Mouse (Mus musculus): ENCODE data around the gene Tbx3. TPM values are rescaled to one million over a fixed set of nuclear protein-coding genes. Genes with fewer than 3 reads are reported as not detected.

Tbx3 gene
- total and polyA plus RNA-seq, 2 experiments from 2014 or later = 1.1 to 4.0 TPM

- no peak overlapping the region for H3K4me3 ChIP-seq (ENCODE audit: low read depth, low read length)
- H3K4me1 ChIP-seq (ENCODE audit: insufficient read depth, low read length) = no peaks in the 10 kb centered on the region
- no peak for TF ChIP-seq CTCF (IDR thresholded peaks at IDR 0.05)
- WGBS = 27% methylated on average over 3 of the region's 3 CpGs
- no peaks in the 10 kb centered on the region for H3K36me3 ChIP-seq (ENCODE audit: insufficient read depth, low read length)
- H3K9ac ChIP-seq (replicated peaks; ENCODE audit: low read length, poor library complexity, severe bottlenecking) = no peak overlapping the region
- H3K27ac ChIP-seq (ENCODE audit: low read depth, low read length) = no peak overlapping the region
- ATAC-seq (ENCODE audit: low FRiP score) (no peak), DNase-seq (ENCODE audit: low spot score) (no peak)
- no peaks in the 10 kb centered on the region for H3K27me3 ChIP-seq (ENCODE audit: insufficient read depth, low read length)
- no peak overlapping the region for H3K4me2 ChIP-seq (ENCODE audit: low read depth, low read length, poor library complexity, severe bottlenecking)
- no peaks in the 10 kb centered on the region for H3K9me3 ChIP-seq (ENCODE audit: low read length)
These were observed 28.8 kb upstream of the Tbx3 start for GRCm38 (mm10) chr5:119641714-119642113.

GRCm38 (mm10) chr5:119646965-119647364 is 23.5 kb upstream of the Tbx3 start:
- Histone ChIP-seq H3K9ac (replicated peaks; ENCODE audit: low read length, poor library complexity, severe bottlenecking) (no peak overlapping the region), H3K27me3 (ENCODE audit: insufficient read depth, low read length) (peaks cover 4% of the 10 kb centered on the region; the same call in 1 of the 2 replicates), H3K27ac (ENCODE audit: low read depth, low read length) (no peak overlapping the region), H3K36me3 (ENCODE audit: insufficient read depth, low read length) (no peaks in the 10 kb centered on the region), H3K9me3 (ENCODE audit: low read length) (no peaks in the 10 kb centered on the region), H3K4me3 (ENCODE audit: low read depth, low read length) (no peak overlapping the region), H3K4me1 (ENCODE audit: insufficient read depth, low read length) (no peaks in the 10 kb centered on the region), H3K4me2 (ENCODE audit: low read depth, low read length, poor library complexity, severe bottlenecking) (no peak overlapping the region)
- DNase-seq (ENCODE audit: low spot score) = no peak
- 63% methylated on average over 2 of the region's 2 CpGs for WGBS
- ATAC-seq (ENCODE audit: low FRiP score) = no peak
- no peak for TF ChIP-seq CTCF (IDR thresholded peaks at IDR 0.05)

DNA sequence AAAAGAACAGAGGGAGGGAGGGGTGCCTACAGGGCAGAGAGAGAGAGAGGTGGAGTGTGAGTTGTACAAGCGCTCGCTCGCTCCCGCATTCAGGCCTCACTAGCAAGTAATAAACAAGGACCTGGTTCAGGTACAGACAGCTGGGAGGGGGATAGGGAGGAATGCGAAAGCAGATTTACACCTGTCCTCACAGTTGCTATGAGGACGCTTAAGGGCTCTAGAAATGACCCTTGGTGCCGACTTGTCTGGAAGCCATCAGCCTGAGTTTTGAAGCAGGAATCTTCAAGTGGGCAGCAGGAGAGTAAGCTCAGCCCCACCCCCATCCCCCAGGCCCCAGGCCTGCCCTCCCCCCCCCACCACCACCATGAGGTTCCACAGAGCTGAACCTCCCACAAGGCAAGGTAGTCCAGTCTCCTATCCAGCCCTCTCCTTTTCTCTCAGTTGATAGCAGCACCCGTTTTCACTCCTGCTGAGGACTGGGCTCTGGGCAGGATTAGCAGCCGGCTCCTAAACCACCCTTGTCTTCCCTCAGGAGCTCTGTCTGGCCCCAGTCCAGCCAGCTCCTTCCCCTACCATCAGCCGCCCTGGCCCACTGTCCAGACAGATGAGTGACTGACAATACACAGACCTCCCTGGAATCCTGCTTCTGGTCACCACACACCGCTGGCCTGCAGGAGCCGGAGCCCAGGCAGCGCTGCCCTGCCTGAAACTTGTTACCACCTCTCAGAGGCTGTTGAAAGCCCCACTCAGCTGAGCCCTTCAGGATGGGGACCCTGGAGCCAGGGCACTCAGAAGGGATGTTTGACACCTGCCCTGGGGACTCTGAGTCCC is 19.1 kb upstream of the Tbx3 start:
- Histone ChIP-seq H3K9me3 (ENCODE audit: low read length) (no peaks in the 10 kb centered on the region), H3K4me1 (ENCODE audit: insufficient read depth, low read length) (no peaks in the 10 kb centered on the region), H3K36me3 (ENCODE audit: insufficient read depth, low read length) (no peaks in the 10 kb centered on the region), H3K9ac (replicated peaks; ENCODE audit: low read length, poor library complexity, severe bottlenecking) (no peak overlapping the region), H3K4me2 (ENCODE audit: low read depth, low read length, poor library complexity, severe bottlenecking) (no peak overlapping the region), H3K27me3 (ENCODE audit: insufficient read depth, low read length) (peaks cover 25% of the 10 kb centered on the region; the same call in 1 of the 2 replicates), H3K27ac (ENCODE audit: low read depth, low read length) (no peak overlapping the region), H3K4me3 (ENCODE audit: low read depth, low read length) (no peak overlapping the region)
- ATAC-seq (ENCODE audit: low FRiP score) (no peak), DNase-seq (ENCODE audit: low spot score) (no peak)
- 34% methylated on average over 13 of the region's 13 CpGs for WGBS
- no peak for TF ChIP-seq CTCF (IDR thresholded peaks at IDR 0.05)

DNA sequence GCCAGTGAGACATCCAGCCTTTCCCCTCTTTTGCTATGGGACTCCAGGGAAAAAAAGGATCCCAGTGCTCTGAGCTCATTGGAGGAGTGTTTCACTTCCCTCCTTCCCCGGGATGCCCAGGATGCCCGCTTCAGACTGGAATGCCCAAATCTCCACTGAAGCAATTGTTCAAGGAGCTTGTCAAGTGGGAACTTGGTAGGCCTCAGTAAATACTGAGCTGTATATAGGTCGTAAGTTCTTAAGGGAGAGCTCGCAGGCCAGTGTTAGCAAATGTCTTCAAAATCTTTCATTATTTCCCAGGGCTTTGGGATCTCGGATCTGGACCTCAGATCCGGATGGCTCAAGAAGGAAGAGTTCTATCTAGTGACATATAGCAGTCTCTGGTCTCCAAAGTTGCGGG is 14.1 kb upstream of the Tbx3 start:
- Histone ChIP-seq H3K4me3 (ENCODE audit: low read depth, low read length) (no peak overlapping the region), H3K27ac (ENCODE audit: low read depth, low read length) (no peak overlapping the region), H3K4me1 (ENCODE audit: insufficient read depth, low read length) (no peaks in the 10 kb centered on the region), H3K36me3 (ENCODE audit: insufficient read depth, low read length) (no peaks in the 10 kb centered on the region), H3K4me2 (ENCODE audit: low read depth, low read length, poor library complexity, severe bottlenecking) (no peak overlapping the region), H3K9me3 (ENCODE audit: low read length) (no peaks in the 10 kb centered on the region), H3K9ac (replicated peaks; ENCODE audit: low read length, poor library complexity, severe bottlenecking) (no peak overlapping the region), H3K27me3 (ENCODE audit: insufficient read depth, low read length) (peaks cover 68% of the 10 kb centered on the region)
- TF ChIP-seq CTCF (IDR thresholded peaks at IDR 0.05) = no peak
- ATAC-seq (ENCODE audit: low FRiP score) (no peak), DNase-seq (ENCODE audit: low spot score) (no peak)
- 10% methylated on average over 7 of the region's 7 CpGs for WGBS

- under 1% methylated on average over 20 of the region's 21 CpGs for WGBS
- no peak overlapping the region for H3K9ac ChIP-seq (replicated peaks; ENCODE audit: low read length, poor library complexity, severe bottlenecking)
- H3K27ac ChIP-seq (ENCODE audit: low read depth, low read length) = no peak overlapping the region
- H3K27me3 ChIP-seq (ENCODE audit: insufficient read depth, low read length) = peaks cover 69% of the 10 kb centered on the region
- no peaks in the 10 kb centered on the region for H3K36me3 ChIP-seq (ENCODE audit: insufficient read depth, low read length)
- TF ChIP-seq CTCF (IDR thresholded peaks at IDR 0.05) = no peak
- ATAC-seq (ENCODE audit: low FRiP score) (no peak), DNase-seq (ENCODE audit: low spot score) (no peak)
- no peaks in the 10 kb centered on the region for H3K4me1 ChIP-seq (ENCODE audit: insufficient read depth, low read length)
- H3K4me3 ChIP-seq (ENCODE audit: low read depth, low read length) = no peak overlapping the region
- H3K4me2 ChIP-seq (ENCODE audit: low read depth, low read length, poor library complexity, severe bottlenecking) = no peak overlapping the region
- H3K9me3 ChIP-seq (ENCODE audit: low read length) = no peaks in the 10 kb centered on the region
These were observed 13.6 kb upstream of the Tbx3 start for GRCm38 (mm10) chr5:119656856-119657255.

DNA sequence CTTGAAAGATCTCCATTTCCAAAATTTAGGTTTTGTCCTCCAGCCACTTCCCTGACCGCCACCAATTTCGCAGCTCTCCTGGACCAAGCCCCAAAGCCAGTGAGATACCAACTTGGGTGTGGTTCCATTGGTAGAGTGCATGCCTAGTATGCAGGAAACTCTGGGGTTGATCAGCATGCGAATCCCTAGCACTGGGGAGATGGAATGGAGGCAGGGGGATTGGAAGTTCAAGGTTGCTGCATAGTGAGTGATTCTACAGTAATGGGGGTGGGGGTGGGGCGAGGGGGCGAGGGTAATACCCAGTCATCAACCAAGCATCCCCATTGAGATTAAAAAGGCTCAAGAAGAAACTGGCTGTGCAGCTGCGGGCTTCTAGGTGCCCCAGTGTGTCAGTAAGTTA is 13.1 kb upstream of the Tbx3 start:
- DNase-seq (ENCODE audit: low spot score) = no peak
- Histone ChIP-seq H3K4me1 (ENCODE audit: insufficient read depth, low read length) (no peaks in the 10 kb centered on the region), H3K4me2 (ENCODE audit: low read depth, low read length, poor library complexity, severe bottlenecking) (no peak overlapping the region), H3K4me3 (ENCODE audit: low read depth, low read length) (no peak overlapping the region), H3K36me3 (ENCODE audit: insufficient read depth, low read length) (no peaks in the 10 kb centered on the region), H3K27ac (ENCODE audit: low read depth, low read length) (no peak overlapping the region), H3K27me3 (ENCODE audit: insufficient read depth, low read length) (peaks cover 69% of the 10 kb centered on the region), H3K9ac (replicated peaks; ENCODE audit: low read length, poor library complexity, severe bottlenecking) (no peak overlapping the region), H3K9me3 (ENCODE audit: low read length) (no peaks in the 10 kb centered on the region)
- 1% methylated on average over 6 of the region's 6 CpGs for WGBS
- ATAC-seq (ENCODE audit: low FRiP score) = no peak
- TF ChIP-seq CTCF (IDR thresholded peaks at IDR 0.05) = no peak

All from midbrain, postnatal 0 days (tissue).